Mouse (Mus musculus) heart, postnatal 4 days (tissue): ENCODE results near the gene Grm7. TPM values are rescaled to one million over a fixed set of nuclear protein-coding genes. Genes with fewer than 3 reads are reported as not detected.

ENCODE experiments used
- DNase-seq: peaks from one replicate; pipeline ENCODE4 v3.0.0; 2021
- total RNA-seq, 2 experiments: library from RNA; stranded (reverse); gene quantifications; 2 replicates each; pipeline ENCODE4 v1.2.3; 2021

The Grm7 gene
- total RNA-seq, 2 experiments from 2014 or later, result 0.14 TPM; not detected in 1

GRCm38 (mm10) chr6:110982013-110982412 lies 336.6 kb downstream of the Grm7 start:
- no peak for DNase-seq

GRCm38 (mm10) chr6:111039099-111039498 lies 393.7 kb downstream of the Grm7 start:
- DNase-seq, result no peak

GRCm38 (mm10) chr6:111045896-111046295 lies 400.5 kb downstream of the Grm7 start:
- DNase-seq, result no peak

- DNase-seq, result no peak
These were observed 403.9 kb downstream of the Grm7 start for GRCm38 (mm10) chr6:111049247-111049646.

- DNase-seq, result no peak
These were observed 408.9 kb downstream of the Grm7 start for GRCm38 (mm10) chr6:111054001-111054975.

- DNase-seq, result no peak
These were observed 412.4 kb downstream of the Grm7 start for GRCm38 (mm10) chr6:111057798-111058197.

- DNase-seq, result no peak
These were observed 414.6 kb downstream of the Grm7 start for GRCm38 (mm10) chr6:111060004-111060403.

- no peak for DNase-seq
These were observed 439.2 kb downstream of the Grm7 start for GRCm38 (mm10) chr6:111084569-111084968.

- no peak for DNase-seq
These were observed 449.4 kb downstream of the Grm7 start for GRCm38 (mm10) chr6:111094818-111095217.

- DNase-seq, result no peak
These were observed 460.1 kb downstream of the Grm7 start for GRCm38 (mm10) chr6:111105485-111105884.

- no peak for DNase-seq
These were observed 515.7 kb downstream of the Grm7 start for GRCm38 (mm10) chr6:111161037-111161436.

- DNase-seq, result no peak
These were observed 550.0 kb downstream of the Grm7 start for GRCm38 (mm10) chr6:111195333-111195732.

- DNase-seq, result no peak
These were observed 575.8 kb downstream of the Grm7 start for GRCm38 (mm10) chr6:111221083-111221729.

GRCm38 (mm10) chr6:111255215-111255614 lies 609.8 kb downstream of the Grm7 start:
- DNase-seq, result no peak

GRCm38 (mm10) chr6:111256939-111257338 lies 611.6 kb downstream of the Grm7 start:
- DNase-seq, result no peak

- DNase-seq, result no peak
These were observed 612.9 kb downstream of the Grm7 start for GRCm38 (mm10) chr6:111258256-111258655.

- no peak for DNase-seq
These were observed 615.8 kb downstream of the Grm7 start for GRCm38 (mm10) chr6:111261181-111261580.

GRCm38 (mm10) chr6:111276657-111277056 lies 631.3 kb downstream of the Grm7 start:
- DNase-seq, result no peak

- no peak for DNase-seq
These were observed 633.1 kb downstream of the Grm7 start for GRCm38 (mm10) chr6:111278516-111278915.

GRCm38 (mm10) chr6:111293505-111294001 lies 648.2 kb downstream of the Grm7 start:
- DNase-seq, result no peak

GRCm38 (mm10) chr6:111303912-111304555 lies 658.7 kb downstream of the Grm7 start:
- DNase-seq, result no peak

- no peak for DNase-seq
These were observed 716.3 kb downstream of the Grm7 start for GRCm38 (mm10) chr6:111361681-111362080.

GRCm38 (mm10) chr6:111368111-111368510 lies 722.7 kb downstream of the Grm7 start:
- DNase-seq, result no peak
